In genomic region chr12:28248749-28249148, GRCm38 (mm10) we compare ENCODE assay signal across 7 mouse cellular contexts.
DNase-seq lines count a peak whose midpoint lies in the region; ATAC-seq lines count a peak whose summit lies in the region.

No protein-coding gene starts in this region.

- no peaks in the 10 kb centered on the region for H3K36me3 ChIP-seq in midbrain, embryonic 14.5 days (ENCODE audit: control insufficient read depth, insufficient read depth, low read length)
- no peaks in the 10 kb centered on the region for H3K36me3 ChIP-seq in midbrain, embryonic 15.5 days (replicated peaks)

- H3K9me3 ChIP-seq in midbrain, embryonic 14.5 days (ENCODE audit: control insufficient read depth, low read length): no peaks in the 10 kb centered on the region
- no peaks in the 10 kb centered on the region for H3K9me3 ChIP-seq in midbrain, embryonic 15.5 days

- no peak overlapping the region for H3K4me2 ChIP-seq in midbrain, embryonic 14.5 days (ENCODE audit: low read length)
- H3K4me2 ChIP-seq in midbrain, embryonic 15.5 days: no peak overlapping the region

- no peaks in the 10 kb centered on the region for H3K27me3 ChIP-seq in midbrain, embryonic 14.5 days (ENCODE audit: control insufficient read depth, insufficient read depth, low read length)
- no peaks in the 10 kb centered on the region for H3K27me3 ChIP-seq in midbrain, embryonic 15.5 days (replicated peaks)

- H3K9ac ChIP-seq in midbrain, embryonic 14.5 days (replicated peaks; ENCODE audit: low read length): no peak overlapping the region
- no peak overlapping the region for H3K9ac ChIP-seq in midbrain, embryonic 15.5 days

- 62% methylated on average over 3 of the region's 3 CpGs for WGBS in midbrain, embryonic 14.5 days
- WGBS in midbrain, embryonic 15.5 days: 63% methylated on average over 3 of the region's 3 CpGs

- peak; percentile 15 for DNase-seq in midbrain, embryonic 14.5 days
- peak; percentile 63 for DNase-seq in adrenal gland, postnatal 14 days
- DNase-seq in kidney, postnatal 4 days: peak; percentile 24 to 42
- DNase-seq in lung, postnatal 36 days: peak; percentile 34
- DNase-seq in c-Kit-positive CD71-positive TER-119-positive erythroid progenitor cells, embryonic 14.5 days (ENCODE audit: low spot score): no peak
- no peak for DNase-seq in MN1 (ENCODE audit: low spot score)

- no peak overlapping the region for H3K4me3 ChIP-seq in midbrain, embryonic 14.5 days (replicated peaks; ENCODE audit: low read depth, low read length)
- H3K4me3 ChIP-seq in midbrain, embryonic 15.5 days: no peak overlapping the region

- ATAC-seq in midbrain, embryonic 14.5 days (ENCODE audit: low FRiP score, low TSS enrichment): no peak
- ATAC-seq in midbrain, embryonic 15.5 days (replicated peaks): no peak

- H3K27ac ChIP-seq in midbrain, embryonic 14.5 days (replicated peaks; ENCODE audit: low read depth, low read length): no peak overlapping the region
- no peak overlapping the region for H3K27ac ChIP-seq in midbrain, embryonic 15.5 days

- H3K4me1 ChIP-seq in midbrain, embryonic 14.5 days (ENCODE audit: control insufficient read depth, insufficient read depth, low read length): no peaks in the 10 kb centered on the region
- no peaks in the 10 kb centered on the region for H3K4me1 ChIP-seq in midbrain, embryonic 15.5 days

Comparison
In these comparisons a context has a peak if more than half of its experiments do, and no peak if none do; other contexts are left out.
1. DNase-seq: peak in midbrain, embryonic 14.5 days (single experiment), adrenal gland, postnatal 14 days (single experiment), kidney, postnatal 4 days (2 of 2) and lung, postnatal 36 days (single experiment); none in c-Kit-positive CD71-positive TER-119-positive erythroid progenitor cells, embryonic 14.5 days (single experiment) and MN1 (single experiment).